Mouse (Mus musculus): Measurements from ENCODE around the gene Sgip1. TPM values are rescaled to one million over a fixed set of nuclear protein-coding genes. Genes with fewer than 3 reads are reported as not detected.

The Sgip1 gene
- polyA plus RNA-seq, 1 experiment from 2014 or later, result 13.0 TPM

DNA sequence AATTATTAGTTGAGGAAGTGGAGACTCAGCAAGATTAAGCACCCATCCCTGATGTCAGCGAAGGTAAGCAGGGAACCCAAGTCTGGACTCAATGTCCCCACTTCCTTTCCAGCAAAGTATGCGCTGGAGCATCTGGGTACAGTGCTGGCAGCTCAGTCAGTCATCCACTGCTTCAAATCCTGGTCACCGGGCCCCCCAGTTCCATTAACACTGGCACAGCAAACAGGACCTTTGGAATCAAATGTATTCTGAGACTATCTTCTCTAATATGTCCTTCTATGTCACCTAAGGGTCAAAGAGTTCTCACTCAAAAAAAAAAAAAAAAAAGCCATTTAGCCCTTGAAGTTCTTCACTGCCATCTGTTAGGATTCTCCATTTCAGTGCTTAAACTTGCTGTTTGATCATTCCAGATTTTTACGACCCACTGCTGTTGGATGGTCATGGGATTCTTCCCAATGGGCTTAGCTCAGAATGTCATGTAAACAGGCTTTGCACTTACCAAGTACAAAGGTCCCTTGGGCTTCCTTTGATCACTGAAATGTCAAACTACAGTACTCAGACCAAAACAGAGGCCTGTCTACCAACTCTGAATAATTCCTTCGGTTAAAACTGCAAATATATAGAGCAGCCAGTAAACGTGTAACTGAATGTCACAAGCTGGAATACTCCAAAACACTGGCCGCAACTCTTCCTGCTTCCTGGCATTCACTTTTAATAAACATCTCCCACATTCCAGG lies 99.1 kb downstream of the Sgip1 start:
- Histone ChIP-seq H3K9ac (ENCODE audit: low read length) (no peak overlapping the region), H3K36me3 (ENCODE audit: control insufficient read depth, insufficient read depth, low read length) (no peaks in the 10 kb centered on the region), H3K4me2 (ENCODE audit: low read length) (no peak overlapping the region), H3K4me3 (ENCODE audit: low read depth, low read length) (no peak overlapping the region), H3K27ac (ENCODE audit: low read depth) (peak overlapping the region; percentile 16), H3K27me3 (replicated peaks; ENCODE audit: control insufficient read depth, insufficient read depth, low read length) (no peaks in the 10 kb centered on the region), H3K4me1 (replicated peaks; ENCODE audit: control insufficient read depth, insufficient read depth, low read length) (0 out of 2 replicates have a peak, but pooled peaks cover 6% of the 10 kb centered on the region), H3K9me3 (ENCODE audit: control insufficient read depth, low read length) (no peaks in the 10 kb centered on the region)
- DNase-seq (ENCODE audit: low spot score), result no peak
- 46% methylated on average over 7 of the region's 7 CpGs for WGBS
- no peak for ATAC-seq (replicated peaks; ENCODE audit: low FRiP score, low TSS enrichment, low read depth)

GRCm38 (mm10) chr4:102840956-102841729 lies 100.0 kb downstream of the Sgip1 start:
- no peak overlapping the region for H3K9ac ChIP-seq (ENCODE audit: low read length)
- H3K27me3 ChIP-seq (replicated peaks; ENCODE audit: control insufficient read depth, insufficient read depth, low read length), result no peaks in the 10 kb centered on the region
- DNase-seq (ENCODE audit: low spot score), result no peak
- no peak overlapping the region for H3K4me3 ChIP-seq (ENCODE audit: low read depth, low read length)
- no peaks in the 10 kb centered on the region for H3K36me3 ChIP-seq (ENCODE audit: control insufficient read depth, insufficient read depth, low read length)
- H3K27ac ChIP-seq (ENCODE audit: low read depth), result peak overlapping the region; percentile 43
- no peak overlapping the region for H3K4me2 ChIP-seq (ENCODE audit: low read length)
- 64% methylated on average over 11 of the region's 11 CpGs for WGBS
- no peaks in the 10 kb centered on the region for H3K9me3 ChIP-seq (ENCODE audit: control insufficient read depth, low read length)
- ATAC-seq (replicated peaks; ENCODE audit: low FRiP score, low TSS enrichment, low read depth), result no peak
- 0 out of 2 replicates have a peak, but pooled peaks cover 6% of the 10 kb centered on the region for H3K4me1 ChIP-seq (replicated peaks; ENCODE audit: control insufficient read depth, insufficient read depth, low read length)

GRCm38 (mm10) chr4:102850498-102850897 lies 109.4 kb downstream of the Sgip1 start:
- ATAC-seq (replicated peaks; ENCODE audit: low FRiP score, low TSS enrichment, low read depth) (no peak), DNase-seq (ENCODE audit: low spot score) (no peak)
- no peaks in the 10 kb centered on the region for H3K27me3 ChIP-seq (replicated peaks; ENCODE audit: control insufficient read depth, insufficient read depth, low read length)
- no peak overlapping the region for H3K4me2 ChIP-seq (ENCODE audit: low read length)
- H3K36me3 ChIP-seq (ENCODE audit: control insufficient read depth, insufficient read depth, low read length), result no peaks in the 10 kb centered on the region
- no peaks in the 10 kb centered on the region for H3K9me3 ChIP-seq (ENCODE audit: control insufficient read depth, low read length)
- H3K4me3 ChIP-seq (ENCODE audit: low read depth, low read length), result no peak overlapping the region
- H3K9ac ChIP-seq (ENCODE audit: low read length), result no peak overlapping the region
- 81% methylated on average over 6 of the region's 6 CpGs for WGBS
- H3K4me1 ChIP-seq (replicated peaks; ENCODE audit: control insufficient read depth, insufficient read depth, low read length), result no peaks in the 10 kb centered on the region
- no peak overlapping the region for H3K27ac ChIP-seq (ENCODE audit: low read depth)

- Histone ChIP-seq H3K4me3 (ENCODE audit: low read depth, low read length) (no peak overlapping the region), H3K4me1 (replicated peaks; ENCODE audit: control insufficient read depth, insufficient read depth, low read length) (no peaks in the 10 kb centered on the region), H3K4me2 (ENCODE audit: low read length) (no peak overlapping the region), H3K27ac (ENCODE audit: low read depth) (no peak overlapping the region), H3K27me3 (replicated peaks; ENCODE audit: control insufficient read depth, insufficient read depth, low read length) (no peaks in the 10 kb centered on the region), H3K9ac (ENCODE audit: low read length) (no peak overlapping the region), H3K9me3 (ENCODE audit: control insufficient read depth, low read length) (no peaks in the 10 kb centered on the region), H3K36me3 (ENCODE audit: control insufficient read depth, insufficient read depth, low read length) (no peaks in the 10 kb centered on the region)
- DNase-seq (ENCODE audit: low spot score), result no peak
- WGBS, result 73% methylated on average over 1 of the region's 1 CpGs
- no peak for ATAC-seq (replicated peaks; ENCODE audit: low FRiP score, low TSS enrichment, low read depth)
Measured at GRCm38 (mm10) chr4:102851161-102851560, 110.1 kb downstream of the Sgip1 start.

DNA sequence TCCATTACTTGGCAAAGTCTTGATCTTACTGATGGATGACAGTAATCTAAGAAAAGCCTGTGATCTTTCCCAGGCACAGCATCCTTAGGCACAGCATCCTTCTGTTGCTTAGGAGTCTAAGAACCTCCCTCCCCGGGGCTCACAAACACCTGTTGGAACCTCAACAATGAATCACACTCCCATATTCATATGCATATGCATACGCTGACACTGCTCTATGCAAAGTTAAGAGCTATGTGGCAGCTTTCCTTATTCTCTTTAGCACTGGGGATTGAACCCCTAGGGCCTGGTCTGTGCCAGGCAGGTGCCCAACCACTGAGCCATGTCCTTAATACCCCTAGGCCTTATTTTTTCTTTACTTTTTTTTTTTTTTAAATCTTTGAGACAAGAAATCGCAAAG lies 111.2 kb downstream of the Sgip1 start:
- no peak overlapping the region for H3K4me3 ChIP-seq (ENCODE audit: low read depth, low read length)
- no peak overlapping the region for H3K4me2 ChIP-seq (ENCODE audit: low read length)
- no peak for ATAC-seq (replicated peaks; ENCODE audit: low FRiP score, low TSS enrichment, low read depth)
- no peak for DNase-seq (ENCODE audit: low spot score)
- WGBS, result 88% methylated on average over 3 of the region's 3 CpGs
- no peaks in the 10 kb centered on the region for H3K27me3 ChIP-seq (replicated peaks; ENCODE audit: control insufficient read depth, insufficient read depth, low read length)
- H3K36me3 ChIP-seq (ENCODE audit: control insufficient read depth, insufficient read depth, low read length), result no peaks in the 10 kb centered on the region
- H3K9ac ChIP-seq (ENCODE audit: low read length), result no peak overlapping the region
- H3K27ac ChIP-seq (ENCODE audit: low read depth), result no peak overlapping the region
- H3K9me3 ChIP-seq (ENCODE audit: control insufficient read depth, low read length), result no peaks in the 10 kb centered on the region
- H3K4me1 ChIP-seq (replicated peaks; ENCODE audit: control insufficient read depth, insufficient read depth, low read length), result no peaks in the 10 kb centered on the region

DNA sequence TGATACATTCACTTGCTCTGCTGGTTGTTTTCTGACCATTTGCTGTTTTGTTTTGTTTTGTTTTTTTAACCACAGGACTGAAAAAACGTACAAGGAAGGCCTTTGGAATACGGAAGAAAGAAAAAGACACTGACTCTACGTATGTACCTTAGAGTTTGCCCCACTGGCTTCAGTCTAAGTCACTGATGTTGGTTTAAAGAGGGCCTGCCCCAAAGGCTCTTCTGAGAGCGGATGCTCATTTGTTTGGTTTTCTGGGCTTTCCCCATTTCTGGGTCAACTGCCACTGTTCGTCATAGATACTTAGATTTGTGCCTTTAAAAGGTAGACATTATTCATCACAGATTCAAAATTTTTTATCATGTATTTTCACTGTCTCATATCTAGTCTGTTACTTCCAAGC lies 111.7 kb downstream of the Sgip1 start:
- 79% methylated on average over 5 of the region's 5 CpGs for WGBS
- H3K9ac ChIP-seq (ENCODE audit: low read length), result no peak overlapping the region
- no peak overlapping the region for H3K4me3 ChIP-seq (ENCODE audit: low read depth, low read length)
- no peak for DNase-seq (ENCODE audit: low spot score)
- H3K4me1 ChIP-seq (replicated peaks; ENCODE audit: control insufficient read depth, insufficient read depth, low read length), result no peaks in the 10 kb centered on the region
- no peaks in the 10 kb centered on the region for H3K27me3 ChIP-seq (replicated peaks; ENCODE audit: control insufficient read depth, insufficient read depth, low read length)
- ATAC-seq (replicated peaks; ENCODE audit: low FRiP score, low TSS enrichment, low read depth), result no peak
- no peaks in the 10 kb centered on the region for H3K9me3 ChIP-seq (ENCODE audit: control insufficient read depth, low read length)
- H3K4me2 ChIP-seq (ENCODE audit: low read length), result no peak overlapping the region
- no peak overlapping the region for H3K27ac ChIP-seq (ENCODE audit: low read depth)
- H3K36me3 ChIP-seq (ENCODE audit: control insufficient read depth, insufficient read depth, low read length), result no peaks in the 10 kb centered on the region

DNA sequence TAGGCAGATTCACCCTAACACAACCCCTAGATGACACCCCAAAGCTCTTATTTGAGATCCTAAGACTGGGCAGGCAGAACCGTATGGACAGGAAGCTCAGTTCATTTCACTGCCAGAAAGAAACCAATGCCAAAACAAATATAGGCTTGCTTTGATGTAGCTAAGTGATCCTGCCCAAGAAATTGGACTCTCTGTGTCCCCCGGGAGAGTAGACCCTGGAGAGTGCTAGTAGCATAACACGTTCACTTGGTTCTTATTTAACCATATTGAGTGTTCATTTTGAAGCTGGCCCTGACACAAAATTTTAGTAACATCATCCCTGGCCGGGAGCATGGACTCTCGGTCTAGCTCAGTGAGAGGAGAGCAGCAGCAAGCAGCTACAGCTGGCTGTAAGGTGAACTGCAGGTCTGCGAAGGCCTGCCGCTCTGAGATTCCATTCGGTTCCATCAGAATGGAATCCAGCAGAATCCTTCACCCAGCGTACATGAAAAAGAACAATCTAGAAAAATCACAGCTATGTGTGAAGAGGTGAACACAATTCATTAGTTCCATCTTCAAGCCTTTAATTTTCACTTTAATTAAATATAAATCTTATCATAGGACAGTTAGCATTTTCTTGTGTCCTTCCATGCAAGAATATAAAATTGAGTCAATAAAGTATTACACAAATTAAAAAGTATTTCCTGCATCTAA lies 112.4 kb downstream of the Sgip1 start:
- Histone ChIP-seq H3K9me3 (ENCODE audit: control insufficient read depth, low read length) (no peaks in the 10 kb centered on the region), H3K4me3 (ENCODE audit: low read depth, low read length) (no peak overlapping the region), H3K4me1 (replicated peaks; ENCODE audit: control insufficient read depth, insufficient read depth, low read length) (no peaks in the 10 kb centered on the region), H3K36me3 (ENCODE audit: control insufficient read depth, insufficient read depth, low read length) (no peaks in the 10 kb centered on the region), H3K27me3 (replicated peaks; ENCODE audit: control insufficient read depth, insufficient read depth, low read length) (no peaks in the 10 kb centered on the region), H3K9ac (ENCODE audit: low read length) (no peak overlapping the region), H3K27ac (ENCODE audit: low read depth) (no peak overlapping the region), H3K4me2 (ENCODE audit: low read length) (no peak overlapping the region)
- DNase-seq (ENCODE audit: low spot score) (no peak), ATAC-seq (replicated peaks; ENCODE audit: low FRiP score, low TSS enrichment, low read depth) (no peak)
- 77% methylated on average over 9 of the region's 9 CpGs for WGBS

- Histone ChIP-seq H3K4me3 (ENCODE audit: low read depth, low read length) (no peak overlapping the region), H3K4me2 (ENCODE audit: low read length) (no peak overlapping the region), H3K36me3 (ENCODE audit: control insufficient read depth, insufficient read depth, low read length) (no peaks in the 10 kb centered on the region), H3K27ac (ENCODE audit: low read depth) (no peak overlapping the region), H3K27me3 (replicated peaks; ENCODE audit: control insufficient read depth, insufficient read depth, low read length) (no peaks in the 10 kb centered on the region), H3K9ac (ENCODE audit: low read length) (no peak overlapping the region), H3K9me3 (ENCODE audit: control insufficient read depth, low read length) (no peaks in the 10 kb centered on the region), H3K4me1 (replicated peaks; ENCODE audit: control insufficient read depth, insufficient read depth, low read length) (no peaks in the 10 kb centered on the region)
- WGBS, result 76% methylated on average over 10 of the region's 10 CpGs
- no peak for DNase-seq (ENCODE audit: low spot score)
- no peak for ATAC-seq (replicated peaks; ENCODE audit: low FRiP score, low TSS enrichment, low read depth)
Measured at GRCm38 (mm10) chr4:102854928-102855892, 114.1 kb downstream of the Sgip1 start.
